Mouse (Mus musculus): ENCODE measurements around the gene Tgm3. TPM values are rescaled to one million over a fixed set of nuclear protein-coding genes. Genes with fewer than 3 reads are reported as not detected.

Tgm3 gene
- polyA plus RNA-seq (2016; fragmentation: Nextera tagmentation; extraction: Ambion mirVana): not detected in 2 replicates

- no peaks in the 10 kb centered on the region for H3K9me3 ChIP-seq
- WGBS: 43% methylated on average over 7 of the region's 7 CpGs
- 0 out of 2 replicates have a peak, but pooled peaks cover 4% of the 10 kb centered on the region for H3K4me1 ChIP-seq
- no peak within 1 kb of the TSS for H3K27ac ChIP-seq (replicated peaks)
- no peaks in the 10 kb centered on the region for H3K27me3 ChIP-seq (replicated peaks; ENCODE audit: low read depth, poor library complexity, severe bottlenecking)
- no peak for DNase-seq (ENCODE audit: low spot score)
- no peak within 1 kb of the TSS for H3K4me3 ChIP-seq
- no peaks in the 10 kb centered on the region for H3K36me3 ChIP-seq (replicated peaks)
Observed at GRCm38 (mm10) chr2:130012026-130012425, at the start of gene Tgm3. Gene Tgm3, plus strand, starts transcription at chr2:130012349.

GRCm38 (mm10) chr2:129980608-129981007 is 31.5 kb upstream of the Tgm3 start:
- no peak overlapping the region for H3K4me3 ChIP-seq
- WGBS: 93% methylated on average over 4 of the region's 4 CpGs
- H3K9me3 ChIP-seq: no peaks in the 10 kb centered on the region
- DNase-seq (ENCODE audit: low spot score): no peak
- no peaks in the 10 kb centered on the region for H3K27me3 ChIP-seq (replicated peaks; ENCODE audit: low read depth, poor library complexity, severe bottlenecking)
- H3K27ac ChIP-seq (replicated peaks): no peak overlapping the region
- no peaks in the 10 kb centered on the region for H3K4me1 ChIP-seq
- H3K36me3 ChIP-seq (replicated peaks): no peaks in the 10 kb centered on the region

DNA sequence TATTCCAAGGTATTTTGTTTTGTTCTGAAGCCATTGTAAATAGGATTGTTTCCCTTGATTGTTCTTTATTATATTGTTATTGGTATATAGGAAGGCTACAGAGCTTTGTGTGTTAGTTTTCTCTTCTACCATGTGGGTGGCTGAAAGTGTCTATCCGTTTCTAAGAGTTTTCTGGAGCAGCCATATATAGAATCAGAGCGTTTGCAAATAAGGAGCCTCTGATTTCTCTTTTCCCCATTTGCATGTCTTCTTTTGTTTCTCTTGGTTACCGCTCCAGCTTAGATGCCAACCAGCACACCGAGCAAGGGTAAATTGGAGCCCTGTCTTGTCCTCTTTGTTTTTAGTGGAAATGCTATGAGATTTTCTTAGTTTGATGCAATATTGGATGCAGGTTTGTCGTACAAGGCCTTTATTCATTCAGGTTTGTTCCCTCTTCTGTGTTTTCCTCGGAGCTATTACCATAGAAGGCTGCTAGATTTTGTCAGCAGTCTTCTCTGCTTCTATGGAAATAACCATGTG is 24.6 kb upstream of the Tgm3 start:
- H3K9me3 ChIP-seq: no peaks in the 10 kb centered on the region
- no peak overlapping the region for H3K27ac ChIP-seq (replicated peaks)
- H3K4me1 ChIP-seq: no peaks in the 10 kb centered on the region
- no peaks in the 10 kb centered on the region for H3K36me3 ChIP-seq (replicated peaks)
- no peak for DNase-seq (ENCODE audit: low spot score)
- WGBS: 84% methylated on average over 6 of the region's 6 CpGs
- H3K4me3 ChIP-seq: no peak overlapping the region
- H3K27me3 ChIP-seq (replicated peaks; ENCODE audit: low read depth, poor library complexity, severe bottlenecking): no peaks in the 10 kb centered on the region

DNA sequence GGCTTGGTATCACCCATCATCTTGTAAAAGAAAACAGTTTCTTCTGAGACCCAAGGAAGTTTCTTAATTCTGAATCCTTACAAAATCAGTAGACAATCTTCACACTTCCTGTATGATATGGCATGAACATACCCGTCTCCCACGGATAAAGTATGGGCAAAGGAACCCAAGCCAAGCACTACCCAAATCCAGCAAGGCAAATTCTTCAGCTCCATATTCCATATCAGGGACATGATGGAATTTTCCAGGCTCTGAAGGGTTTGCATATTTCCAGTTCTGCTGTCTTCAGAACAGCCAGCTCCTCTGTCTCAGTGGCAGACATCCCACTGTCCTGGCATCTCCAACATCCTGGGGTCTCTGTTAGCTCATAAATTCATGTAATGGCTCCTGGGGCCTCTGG is 22.5 kb upstream of the Tgm3 start:
- DNase-seq (ENCODE audit: low spot score): no peak
- Histone ChIP-seq H3K27ac (replicated peaks) (no peak overlapping the region), H3K4me1 (no peaks in the 10 kb centered on the region), H3K27me3 (replicated peaks; ENCODE audit: low read depth, poor library complexity, severe bottlenecking) (no peaks in the 10 kb centered on the region), H3K9me3 (no peaks in the 10 kb centered on the region), H3K36me3 (replicated peaks) (no peaks in the 10 kb centered on the region), H3K4me3 (no peak overlapping the region)
- 88% methylated on average over 2 of the region's 2 CpGs for WGBS

DNA sequence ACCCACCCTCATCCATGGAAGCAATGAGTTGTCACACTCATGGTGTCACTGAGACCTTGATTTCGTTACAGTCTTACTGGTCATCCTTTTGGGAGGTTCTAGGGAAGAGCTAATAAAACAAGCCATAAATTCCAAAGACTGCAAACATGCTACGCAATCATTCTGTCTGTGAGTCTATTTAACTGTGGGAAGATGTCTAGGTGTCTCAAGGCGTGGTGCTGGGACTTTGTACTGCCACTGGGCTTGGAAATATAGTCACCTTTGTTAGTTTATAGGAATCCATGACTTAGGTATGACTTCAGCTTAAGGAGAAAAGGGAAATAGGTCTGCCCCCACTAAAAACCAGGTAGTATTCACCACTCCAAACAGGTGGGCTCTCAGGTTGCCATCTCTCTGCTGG is 17.7 kb upstream of the Tgm3 start:
- H3K4me3 ChIP-seq: no peak overlapping the region
- H3K36me3 ChIP-seq (replicated peaks): no peaks in the 10 kb centered on the region
- no peaks in the 10 kb centered on the region for H3K27me3 ChIP-seq (replicated peaks; ENCODE audit: low read depth, poor library complexity, severe bottlenecking)
- H3K4me1 ChIP-seq: no peaks in the 10 kb centered on the region
- DNase-seq (ENCODE audit: low spot score): no peak
- 76% methylated on average over 3 of the region's 3 CpGs for WGBS
- no peak overlapping the region for H3K27ac ChIP-seq (replicated peaks)
- H3K9me3 ChIP-seq: no peaks in the 10 kb centered on the region

- no peak overlapping the region for H3K4me3 ChIP-seq
- no peaks in the 10 kb centered on the region for H3K27me3 ChIP-seq (replicated peaks; ENCODE audit: low read depth, poor library complexity, severe bottlenecking)
- 80% methylated on average over 7 of the region's 7 CpGs for WGBS
- H3K9me3 ChIP-seq: no peaks in the 10 kb centered on the region
- H3K27ac ChIP-seq (replicated peaks): no peak overlapping the region
- H3K36me3 ChIP-seq (replicated peaks): no peaks in the 10 kb centered on the region
- DNase-seq (ENCODE audit: low spot score): no peak
- H3K4me1 ChIP-seq: no peaks in the 10 kb centered on the region
Observed at GRCm38 (mm10) chr2:129998476-129998875, 13.7 kb upstream of the Tgm3 start.

DNA sequence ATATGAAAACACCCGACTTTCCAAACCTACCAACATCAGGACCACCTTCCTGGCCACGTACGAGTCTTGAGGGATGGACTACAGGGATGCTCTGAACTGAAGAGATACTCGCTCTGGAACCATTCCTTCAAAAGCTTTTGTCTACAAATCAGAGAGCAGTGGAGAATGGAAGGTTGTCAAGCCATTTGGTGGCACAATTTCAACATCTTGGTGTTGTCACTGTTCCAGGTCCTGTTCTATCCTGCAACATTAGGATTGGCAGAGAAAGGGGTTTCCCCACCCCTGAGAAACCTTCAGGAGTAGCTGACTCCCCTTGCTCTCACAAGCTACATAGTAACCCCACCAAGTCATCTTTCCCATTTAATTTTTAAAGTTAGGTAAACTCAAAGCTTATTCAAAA is 12.9 kb upstream of the Tgm3 start:
- no peak overlapping the region for H3K27ac ChIP-seq (replicated peaks)
- DNase-seq (ENCODE audit: low spot score): no peak
- H3K9me3 ChIP-seq: no peaks in the 10 kb centered on the region
- WGBS: 87% methylated on average over 4 of the region's 4 CpGs
- no peaks in the 10 kb centered on the region for H3K27me3 ChIP-seq (replicated peaks; ENCODE audit: low read depth, poor library complexity, severe bottlenecking)
- no peaks in the 10 kb centered on the region for H3K4me1 ChIP-seq
- H3K36me3 ChIP-seq (replicated peaks): no peaks in the 10 kb centered on the region
- H3K4me3 ChIP-seq: no peak overlapping the region

GRCm38 (mm10) chr2:130000601-130001000 is 11.5 kb upstream of the Tgm3 start:
- 95% methylated on average over 3 of the region's 3 CpGs for WGBS
- no peak overlapping the region for H3K4me3 ChIP-seq
- H3K27ac ChIP-seq (replicated peaks): no peak overlapping the region
- H3K9me3 ChIP-seq: no peaks in the 10 kb centered on the region
- no peaks in the 10 kb centered on the region for H3K36me3 ChIP-seq (replicated peaks)
- no peak for DNase-seq (ENCODE audit: low spot score)
- H3K4me1 ChIP-seq: no peaks in the 10 kb centered on the region
- H3K27me3 ChIP-seq (replicated peaks; ENCODE audit: low read depth, poor library complexity, severe bottlenecking): no peaks in the 10 kb centered on the region

- no peak for DNase-seq (ENCODE audit: low spot score)
- H3K9me3 ChIP-seq: no peaks in the 10 kb centered on the region
- WGBS: 79% methylated on average over 4 of the region's 4 CpGs
- H3K4me1 ChIP-seq: no peaks in the 10 kb centered on the region
- H3K4me3 ChIP-seq: no peak overlapping the region
- no peaks in the 10 kb centered on the region for H3K36me3 ChIP-seq (replicated peaks)
- H3K27ac ChIP-seq (replicated peaks): no peak overlapping the region
- H3K27me3 ChIP-seq (replicated peaks; ENCODE audit: low read depth, poor library complexity, severe bottlenecking): no peaks in the 10 kb centered on the region
Observed at GRCm38 (mm10) chr2:130004046-130004445, 8.1 kb upstream of the Tgm3 start.

- H3K4me1 ChIP-seq: no peaks in the 10 kb centered on the region
- H3K27me3 ChIP-seq (replicated peaks; ENCODE audit: low read depth, poor library complexity, severe bottlenecking): no peaks in the 10 kb centered on the region
- no peak overlapping the region for H3K4me3 ChIP-seq
- no peaks in the 10 kb centered on the region for H3K36me3 ChIP-seq (replicated peaks)
- no peak overlapping the region for H3K27ac ChIP-seq (replicated peaks)
- 81% methylated on average over 2 of the region's 2 CpGs for WGBS
- DNase-seq (ENCODE audit: low spot score): no peak
- no peaks in the 10 kb centered on the region for H3K9me3 ChIP-seq
Observed at GRCm38 (mm10) chr2:130009371-130009770, 2.8 kb upstream of the Tgm3 start.

GRCm38 (mm10) chr2:130013646-130014045 is 1.5 kb downstream of the Tgm3 start:
- no peak overlapping the region for H3K27ac ChIP-seq (replicated peaks)

GRCm38 (mm10) chr2:130015196-130015595 is 3.0 kb downstream of the Tgm3 start:
- Histone ChIP-seq H3K9me3 (no peaks in the 10 kb centered on the region), H3K4me1 (0 out of 2 replicates have a peak, but pooled peaks cover 8% of the 10 kb centered on the region), H3K36me3 (replicated peaks) (no peaks in the 10 kb centered on the region), H3K27ac (replicated peaks) (no peak overlapping the region), H3K4me3 (no peak overlapping the region), H3K27me3 (replicated peaks; ENCODE audit: low read depth, poor library complexity, severe bottlenecking) (no peaks in the 10 kb centered on the region)
- no peak for DNase-seq (ENCODE audit: low spot score)
- 86% methylated on average over 2 of the region's 2 CpGs for whole genome bisulfite sequencing

More at GRCm38 (mm10) chr2:130013646-130014045, 1.5 kb downstream of the Tgm3 start:
- no peaks in the 10 kb centered on the region for H3K27me3 ChIP-seq (replicated peaks; ENCODE audit: low read depth, poor library complexity, severe bottlenecking)
- 0 out of 2 replicates have a peak, but pooled peaks cover 7% of the 10 kb centered on the region for H3K4me1 ChIP-seq
- H3K9me3 ChIP-seq: no peaks in the 10 kb centered on the region
- H3K36me3 ChIP-seq (replicated peaks): no peaks in the 10 kb centered on the region
- no peak for DNase-seq (ENCODE audit: low spot score)
- no peak overlapping the region for H3K4me3 ChIP-seq

GRCm38 (mm10) chr2:130018084-130018483 is 5.9 kb downstream of the Tgm3 start:
- 0 out of 2 replicates have a peak, but pooled peaks cover 8% of the 10 kb centered on the region for H3K4me1 ChIP-seq
- DNase-seq (ENCODE audit: low spot score): no peak
- no peaks in the 10 kb centered on the region for H3K9me3 ChIP-seq
- H3K4me3 ChIP-seq: no peak overlapping the region
- H3K27me3 ChIP-seq (replicated peaks; ENCODE audit: low read depth, poor library complexity, severe bottlenecking): no peaks in the 10 kb centered on the region
- no peaks in the 10 kb centered on the region for H3K36me3 ChIP-seq (replicated peaks)
- 83% methylated on average over 2 of the region's 2 CpGs for WGBS
- H3K27ac ChIP-seq (replicated peaks): no peak overlapping the region
